Mouse (Mus musculus) thymus, adult 2 months (tissue): Measurements from ENCODE around the gene Itgb1bp1. TPM values are rescaled to one million over a fixed set of nuclear protein-coding genes. Genes with fewer than 3 reads are reported as not detected.

ENCODE experiments used
- DNase-seq: peaks from one replicate; pipeline ENCODE4 v3.0.0; 2021
- H3K27ac ChIP-seq: fragments of 200-500 bp; 2 replicates; pipeline ENCODE4 v1.5.1; 2012; ENCODE audit warnings: low read length, control low read depth; ENCODE audit not compliant: control insufficient read depth, insufficient read depth
- H3K27me3 ChIP-seq: fragments of 200-500 bp; 2 replicates; pipeline ENCODE4 v1.6.1; 2012; ENCODE audit warnings: mild to moderate bottlenecking, low read length, moderate library complexity, mixed read lengths; ENCODE audit not compliant: control insufficient read depth, insufficient read depth
- H3K36me3 ChIP-seq: fragments of 200-500 bp; 2 replicates; pipeline ENCODE4 v1.6.1; 2012; ENCODE audit warnings: mild to moderate bottlenecking, low read length, moderate library complexity; ENCODE audit not compliant: control insufficient read depth, insufficient read depth
- H3K4me1 ChIP-seq: fragments of 200-500 bp; replicated peaks from 2 replicates; pipeline ENCODE4 v1.6.1; 2012; ENCODE audit warnings: low read length; ENCODE audit not compliant: control insufficient read depth, insufficient read depth
- H3K4me3 ChIP-seq: fragments of 200-500 bp; 2 replicates; pipeline ENCODE4 v1.5.1; 2012; ENCODE audit warnings: mild to moderate bottlenecking, low read length, control low read depth, moderate library complexity; ENCODE audit not compliant: control insufficient read depth, insufficient read depth
- CTCF ChIP-seq: fragments of 200-500 bp; IDR thresholded peaks from 2 replicates; pipeline ENCODE4 v1.5.1; 2012; ENCODE audit warnings: mild to moderate bottlenecking, control low read depth, low read length, moderate library complexity, borderline replicate concordance; ENCODE audit not compliant: control insufficient read depth, poor library complexity, insufficient read depth; ENCODE audit errors: extremely low read depth
- POLR2A ChIP-seq: fragments of 200-500 bp; IDR thresholded peaks from 2 replicates; pipeline ENCODE4 v1.6.1; 2012; ENCODE audit warnings: mild to moderate bottlenecking, low read length, control low read depth, moderate library complexity; ENCODE audit not compliant: control insufficient read depth, poor library complexity, insufficient read depth; ENCODE audit errors: extremely low read depth
- WGBS: fragments of 180-500 bp; shearing (Covaris S2); methylation state at CpG from one replicate; pipeline ENCODE4 v1.1.7; 2018; 5-methylcytosine and 5-hydroxymethylcytosine counted together
- polyA plus RNA-seq: library from polyadenylated mRNA; depleted of rRNA; stranded (reverse); fragments of >200 nt; gene quantifications from 2 replicates; pipeline ENCODE4 v1.2.3, GENCODE M21; 2012

The Itgb1bp1 gene
- polyA plus RNA-seq, 1 experiment: 16.2 TPM

DNA sequence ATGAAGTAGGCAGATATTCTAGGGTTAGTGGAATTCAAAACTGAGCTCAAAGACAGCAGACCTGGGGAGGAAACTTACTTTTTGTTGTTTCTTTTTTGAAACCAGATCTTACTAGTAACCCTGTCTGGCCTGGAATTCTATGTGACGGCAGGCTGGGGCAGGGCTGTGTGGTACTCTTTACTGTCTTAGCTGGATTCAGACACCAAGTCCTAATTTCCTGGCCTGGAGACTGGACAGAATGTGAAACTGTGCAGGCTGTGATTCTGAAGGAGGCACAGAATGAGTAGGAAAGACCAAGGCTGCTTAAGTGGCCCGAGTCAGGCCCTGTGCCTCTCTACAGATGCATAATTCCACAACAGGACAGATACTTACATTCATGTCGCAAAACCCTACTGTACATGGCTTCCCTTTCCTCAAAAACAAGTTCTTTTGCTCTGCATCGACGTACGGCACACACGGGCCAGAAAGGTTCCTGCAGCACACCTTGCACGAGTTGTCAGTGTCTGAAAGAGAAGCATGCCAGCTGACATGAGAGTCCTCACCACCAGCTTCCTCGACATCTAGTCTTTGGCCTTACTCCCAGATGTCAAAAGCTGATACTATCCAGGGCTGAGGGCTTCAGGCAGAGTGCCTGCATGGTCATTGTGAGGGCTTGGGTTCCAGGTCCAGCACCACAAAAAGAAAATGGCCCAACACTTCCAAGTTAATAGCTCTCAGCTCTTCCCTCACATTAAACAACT lies 43.7 kb upstream of the Itgb1bp1 start:
- H3K4me1 ChIP-seq: no peaks in the 10 kb centered on the region
- H3K4me3 ChIP-seq: no peak overlapping the region
- no peaks in the 10 kb centered on the region for H3K27me3 ChIP-seq
- no peak overlapping the region for H3K27ac ChIP-seq
- H3K36me3 ChIP-seq: peaks cover 87% of the 10 kb centered on the region
- DNase-seq: no peak
- 95% methylated on average over 9 of the region's 9 CpGs for WGBS
- no peak for TF ChIP-seq POLR2A
- no peak for TF ChIP-seq CTCF

GRCm38 (mm10) chr12:21326325-21326724 lies 40.2 kb upstream of the Itgb1bp1 start:
- no peak for DNase-seq
- Histone ChIP-seq H3K36me3 (peaks cover 76% of the 10 kb centered on the region), H3K4me1 (no peaks in the 10 kb centered on the region), H3K4me3 (no peak overlapping the region), H3K27me3 (no peaks in the 10 kb centered on the region), H3K27ac (no peak overlapping the region)
- no peak for TF ChIP-seq CTCF
- TF ChIP-seq POLR2A: no peak
- 96% methylated on average over 3 of the region's 3 CpGs for WGBS

- no peak for DNase-seq
- Histone ChIP-seq H3K27me3 (no peaks in the 10 kb centered on the region), H3K4me3 (no peak overlapping the region), H3K4me1 (no peaks in the 10 kb centered on the region), H3K36me3 (peaks cover 66% of the 10 kb centered on the region), H3K27ac (no peak overlapping the region)
- no peak for TF ChIP-seq POLR2A
- WGBS: 98% methylated on average over 8 of the region's 8 CpGs
Measured at GRCm38 (mm10) chr12:21325266-21325665, 39.2 kb upstream of the Itgb1bp1 start.

DNA sequence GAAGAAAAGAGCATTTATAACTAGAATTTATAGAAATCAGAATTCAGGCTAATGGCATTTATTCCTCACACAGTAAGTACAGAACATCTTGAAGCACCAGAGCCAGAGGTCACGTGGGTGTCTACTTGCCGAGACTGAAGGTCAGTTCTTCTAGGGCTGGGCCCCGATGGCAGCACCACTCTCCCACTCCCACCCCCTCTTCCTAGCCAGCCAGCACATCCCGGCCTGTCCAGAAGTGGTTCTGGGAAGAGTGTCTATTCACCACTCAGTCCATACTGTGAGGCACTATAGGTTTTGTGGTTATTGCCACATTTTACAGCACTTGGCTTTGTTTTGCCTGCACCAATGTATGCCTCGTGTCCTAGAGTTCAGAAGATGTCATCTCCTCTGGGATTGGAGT lies 38.0 kb upstream of the Itgb1bp1 start:
- no peak overlapping the region for H3K4me3 ChIP-seq
- no peaks in the 10 kb centered on the region for H3K4me1 ChIP-seq
- 95% methylated on average over 5 of the region's 5 CpGs for WGBS
- no peak for TF ChIP-seq POLR2A
- TF ChIP-seq CTCF: no peak
- H3K27me3 ChIP-seq: no peaks in the 10 kb centered on the region
- H3K36me3 ChIP-seq: peaks cover 54% of the 10 kb centered on the region
- no peak for DNase-seq
- H3K27ac ChIP-seq: no peak overlapping the region

- TF ChIP-seq CTCF (no peak), POLR2A (no peak)
Measured at GRCm38 (mm10) chr12:21322856-21323255, 36.8 kb upstream of the Itgb1bp1 start.

GRCm38 (mm10) chr12:21322296-21322695 lies 36.2 kb upstream of the Itgb1bp1 start:
- no peak for DNase-seq
- TF ChIP-seq CTCF (no peak), POLR2A (no peak)
- Histone ChIP-seq H3K36me3 (peaks cover 37% of the 10 kb centered on the region), H3K27ac (no peak overlapping the region), H3K27me3 (no peaks in the 10 kb centered on the region), H3K4me1 (peaks cover 2% of the 10 kb centered on the region; the same call in 1 of the 2 replicates), H3K4me3 (no peak overlapping the region)
- WGBS: 96% methylated on average over 4 of the region's 4 CpGs

More at GRCm38 (mm10) chr12:21322856-21323255, 36.8 kb upstream of the Itgb1bp1 start:
- 97% methylated on average over 9 of the region's 9 CpGs for WGBS
- peaks cover 2% of the 10 kb centered on the region; the same call in 1 of the 2 replicates for H3K4me1 ChIP-seq
- H3K4me3 ChIP-seq: no peak overlapping the region
- H3K27me3 ChIP-seq: no peaks in the 10 kb centered on the region
- no peak for DNase-seq
- H3K27ac ChIP-seq: no peak overlapping the region
- peaks cover 43% of the 10 kb centered on the region for H3K36me3 ChIP-seq
